Mouse (Mus musculus) kidney, postnatal 25 days (tissue): ENCODE data around the gene Park7.

Experiments used
- DNase-seq, 2 experiments: peaks; one replicate each; pipeline ENCODE4 v3.0.0; 2021; ENCODE audit warnings: mixed read lengths in 2 of 2

Gene Park7

GRCm38 (mm10) chr4:150914290-150914733, at the start of gene Park7, which contains the start of gene Tnfrsf9:
Gene Park7, minus strand, starts transcription at chr4:150914437.
Gene Tnfrsf9, plus strand, starts transcription at chr4:150914562.
- DNase-seq: peak; percentile 98 to 100

DNA sequence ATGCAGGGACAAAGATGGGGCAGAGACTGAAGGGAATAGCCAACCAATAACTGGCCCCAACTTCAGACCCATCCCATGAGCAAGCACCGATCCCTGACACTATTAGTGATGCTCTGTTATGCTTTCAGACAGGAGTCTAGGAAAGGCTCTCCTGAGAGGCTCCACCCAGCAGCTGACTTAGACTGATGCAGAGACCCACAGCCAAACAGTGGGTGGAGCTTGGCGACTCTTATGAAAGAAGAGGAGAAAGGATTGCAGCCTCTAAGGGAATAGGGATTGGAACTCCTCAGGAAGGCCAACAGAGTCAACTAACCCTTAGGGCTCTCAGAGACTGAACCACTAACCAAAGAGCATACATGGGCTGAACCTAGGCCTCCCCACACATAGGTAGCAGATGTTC, 49.5 kb upstream of the Park7 start:
- no peak for DNase-seq

DNA sequence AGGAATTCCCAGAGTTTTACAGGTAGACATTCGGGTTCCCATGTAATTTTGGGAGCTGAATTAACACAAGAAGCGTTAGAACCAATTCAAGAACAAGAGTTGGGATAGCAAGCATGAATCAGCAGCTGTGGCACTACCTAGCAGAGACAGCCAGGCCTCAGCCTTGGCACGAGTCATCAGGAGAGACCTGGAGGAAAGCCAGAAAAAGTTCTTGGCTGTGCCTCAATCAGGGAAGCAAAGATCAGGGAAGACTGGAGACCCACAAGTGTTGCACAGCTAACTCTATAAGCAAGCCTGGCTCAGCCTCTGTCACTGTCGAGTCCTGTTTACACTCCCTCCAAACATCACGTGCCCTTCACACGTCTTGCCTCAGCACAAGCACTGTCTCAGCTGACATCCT, 48.0 kb upstream of the Park7 start:
- DNase-seq: peak; percentile 64 to 78

- peak; percentile 40 to 57 for DNase-seq
Observed at GRCm38 (mm10) chr4:150958536-150958935, 44.3 kb upstream of the Park7 start.

GRCm38 (mm10) chr4:150957106-150957458, 42.8 kb upstream of the Park7 start:
- DNase-seq: no peak

GRCm38 (mm10) chr4:150956369-150957105, 42.3 kb upstream of the Park7 start:
- peak in 1 of 2 experiments; percentile 26 for DNase-seq

- no peak for DNase-seq
Observed at GRCm38 (mm10) chr4:150950972-150951371, 36.7 kb upstream of the Park7 start.

DNA sequence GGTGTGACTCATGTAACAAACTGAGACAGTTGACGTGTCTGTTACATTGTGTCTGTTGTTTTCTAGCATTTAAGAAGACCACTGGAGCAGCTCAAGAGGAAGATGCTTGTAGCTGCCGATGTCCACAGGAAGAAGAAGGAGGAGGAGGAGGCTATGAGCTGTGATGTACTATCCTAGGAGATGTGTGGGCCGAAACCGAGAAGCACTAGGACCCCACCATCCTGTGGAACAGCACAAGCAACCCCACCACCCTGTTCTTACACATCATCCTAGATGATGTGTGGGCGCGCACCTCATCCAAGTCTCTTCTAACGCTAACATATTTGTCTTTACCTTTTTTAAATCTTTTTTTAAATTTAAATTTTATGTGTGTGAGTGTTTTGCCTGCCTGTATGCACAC, 30.5 kb upstream of the Park7 start:
- DNase-seq: no peak

GRCm38 (mm10) chr4:150939991-150940651, 25.9 kb upstream of the Park7 start:
- DNase-seq: no peak

DNA sequence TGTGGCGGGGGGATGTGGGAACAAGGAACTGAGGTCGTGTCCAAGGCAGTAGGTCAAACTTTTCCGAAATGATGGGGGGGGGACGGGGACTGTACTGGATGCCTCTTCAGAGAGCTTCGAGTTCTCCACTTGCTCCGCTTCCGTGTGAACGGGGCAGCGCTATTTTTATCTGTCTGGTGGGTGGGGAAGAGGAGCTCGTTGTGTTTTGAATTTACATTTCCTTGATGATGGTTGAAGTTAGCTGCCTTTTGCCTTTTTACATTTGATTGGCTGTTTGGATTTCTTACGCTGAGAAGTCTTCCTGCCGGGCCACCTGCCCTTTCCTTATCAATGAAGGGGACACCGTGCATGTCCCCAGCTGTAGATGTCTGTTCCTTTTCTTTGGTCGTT, 23.8 kb upstream of the Park7 start:
- DNase-seq: no peak

DNA sequence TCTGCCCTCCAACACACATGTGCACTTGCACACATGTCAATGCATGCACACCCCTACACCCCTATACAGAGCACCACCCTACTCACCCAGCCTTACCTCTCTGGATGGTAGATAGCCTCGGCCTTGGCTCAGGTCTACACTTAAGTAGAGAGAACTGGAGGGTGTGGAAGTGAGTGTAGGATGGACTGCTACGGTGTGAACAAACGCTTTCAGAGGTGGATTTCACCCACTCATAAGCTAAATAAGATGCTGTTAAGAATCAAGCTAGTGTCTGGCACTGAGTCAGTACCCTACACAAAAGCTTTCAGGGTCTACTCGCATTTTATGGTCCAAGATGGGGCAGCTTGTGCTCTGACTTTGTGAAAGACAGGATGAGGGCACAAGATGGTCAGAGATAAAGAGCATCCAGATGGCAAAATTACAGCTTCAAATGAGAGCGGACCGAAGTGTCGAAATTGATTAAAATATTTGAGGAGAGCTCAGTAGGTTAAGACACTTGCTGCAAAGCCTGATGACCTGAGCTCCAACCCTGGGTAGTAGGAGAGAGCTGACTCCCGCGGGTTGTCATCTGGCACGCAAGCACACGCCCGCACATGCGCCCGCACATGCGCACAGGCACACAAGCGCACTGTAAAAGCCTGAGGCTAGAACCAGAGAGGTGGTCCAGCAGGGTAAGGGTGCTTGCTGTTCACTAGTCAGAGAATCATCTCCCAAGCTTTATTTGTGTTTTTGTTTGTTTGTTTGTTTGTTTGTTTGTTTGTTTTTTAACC, 23.2 kb upstream of the Park7 start:
- DNase-seq: peak; percentile 22 to 44

DNA sequence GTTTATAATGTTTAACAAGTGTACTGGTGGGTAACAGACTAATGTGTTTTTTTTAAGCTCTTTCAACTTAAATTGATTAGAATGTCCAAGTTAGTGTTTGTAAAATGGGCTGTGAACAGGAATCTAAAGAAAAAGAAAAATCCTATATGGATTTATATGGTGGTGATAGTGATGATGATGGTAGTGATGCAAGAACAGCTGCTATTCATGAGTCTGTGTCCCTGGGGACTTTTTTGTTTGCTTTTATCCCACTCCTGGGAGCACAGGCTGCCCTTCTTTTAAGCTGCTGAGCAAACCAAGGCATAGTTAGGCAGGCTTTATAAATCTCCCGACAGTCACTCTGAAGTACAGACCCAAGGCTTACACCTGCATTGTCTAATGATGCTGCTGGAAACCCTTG, 19.3 kb upstream of the Park7 start:
- DNase-seq: no peak

GRCm38 (mm10) chr4:150927789-150928188, 13.6 kb upstream of the Park7 start:
- no peak for DNase-seq

DNA sequence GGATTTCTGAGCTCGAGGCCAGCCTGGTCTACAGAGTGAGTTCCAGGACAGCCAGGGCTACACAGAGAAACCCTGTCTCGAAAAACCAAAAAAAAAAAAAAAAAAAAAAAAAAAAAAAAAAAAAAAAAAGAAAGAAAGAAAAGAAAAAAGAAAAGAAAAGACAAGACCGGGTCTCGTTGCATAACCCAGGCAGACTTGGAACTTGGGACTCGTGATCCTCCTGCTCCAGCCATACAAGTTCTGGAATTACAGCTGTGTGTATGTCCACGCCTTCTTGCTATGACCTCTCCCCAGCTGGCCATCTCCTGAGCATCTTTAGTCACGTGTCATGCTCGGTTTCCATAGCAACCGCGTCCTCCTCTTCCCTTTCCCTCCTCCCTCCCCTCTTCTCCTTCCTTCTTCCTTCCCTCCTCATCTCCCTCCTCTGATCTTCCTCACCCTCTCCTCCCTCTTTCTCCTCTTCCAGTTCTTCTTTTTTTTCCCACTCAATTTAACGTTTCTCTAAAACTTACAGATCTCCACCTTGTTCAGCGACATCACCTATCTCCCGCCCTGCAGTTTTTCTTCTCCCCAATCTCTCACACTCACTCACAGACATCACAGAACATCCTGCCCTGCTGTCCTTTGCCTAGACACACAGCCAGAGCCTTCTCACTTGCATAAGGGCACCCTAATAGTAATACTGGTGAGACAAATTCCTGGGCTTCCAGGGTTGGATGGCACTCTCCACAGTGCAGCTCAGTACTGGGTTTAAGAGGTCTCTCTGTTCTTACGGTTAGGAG, 12.9 kb upstream of the Park7 start:
- DNase-seq: no peak

- DNase-seq: no peak
Observed at GRCm38 (mm10) chr4:150925923-150926322, 11.7 kb upstream of the Park7 start.

DNA sequence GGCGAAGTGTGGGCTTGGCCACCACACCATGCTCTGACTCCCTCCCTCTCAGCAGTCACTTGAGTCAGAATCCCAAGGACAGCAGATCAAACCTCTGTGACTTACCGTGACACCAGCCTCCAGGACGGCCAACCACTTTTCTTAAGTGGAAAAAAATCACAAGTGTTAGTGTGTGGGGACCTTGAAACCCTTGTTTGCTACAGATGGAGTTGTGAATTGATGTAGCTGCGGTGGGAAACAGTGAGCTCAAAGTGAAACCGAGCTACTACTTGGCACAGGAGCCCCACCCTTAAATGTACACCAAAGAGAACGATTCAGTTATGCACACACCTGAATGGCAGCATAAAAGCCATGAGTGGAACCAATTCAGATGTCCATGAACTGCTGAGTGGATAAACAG, 10.7 kb upstream of the Park7 start:
- DNase-seq: no peak

DNA sequence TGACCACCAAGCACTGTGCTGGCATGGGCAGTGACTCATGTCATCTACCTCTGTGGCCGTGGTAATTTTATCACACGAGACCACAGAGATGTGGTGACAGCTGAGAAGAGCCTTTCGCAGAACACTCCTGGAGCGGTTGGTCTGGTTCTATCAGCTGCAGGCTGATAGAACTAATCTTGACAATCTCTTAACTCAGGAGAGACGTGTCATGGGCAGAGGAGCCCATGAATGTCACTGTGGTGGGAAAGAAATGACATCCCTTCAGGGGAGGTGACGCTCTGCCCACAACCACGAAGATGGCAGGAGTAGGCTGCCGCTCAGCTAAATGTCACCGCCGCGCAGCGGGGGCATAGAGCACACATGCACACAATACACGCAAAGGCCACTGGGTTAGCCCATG, 10.1 kb upstream of the Park7 start:
- DNase-seq: no peak

DNA sequence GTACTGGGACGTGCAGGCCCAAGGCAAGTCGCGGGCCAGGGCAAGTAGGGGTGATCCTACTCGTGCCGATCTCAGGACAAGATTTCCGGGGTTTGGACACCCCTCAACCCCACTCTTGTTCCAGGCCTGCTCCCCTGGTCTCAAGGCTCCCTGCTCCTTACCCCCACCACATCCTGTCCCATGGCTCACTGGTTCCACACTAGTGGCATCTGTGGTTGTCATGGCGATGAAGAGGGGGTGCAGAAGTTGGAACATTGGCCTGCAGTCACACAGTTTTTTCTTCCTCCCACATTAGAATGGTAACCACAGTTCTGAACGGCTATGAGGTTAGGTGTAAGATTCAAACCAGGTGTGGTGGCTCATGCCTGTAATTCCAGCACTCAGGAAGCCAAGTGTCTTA, 7.0 kb upstream of the Park7 start:
- DNase-seq: no peak

DNA sequence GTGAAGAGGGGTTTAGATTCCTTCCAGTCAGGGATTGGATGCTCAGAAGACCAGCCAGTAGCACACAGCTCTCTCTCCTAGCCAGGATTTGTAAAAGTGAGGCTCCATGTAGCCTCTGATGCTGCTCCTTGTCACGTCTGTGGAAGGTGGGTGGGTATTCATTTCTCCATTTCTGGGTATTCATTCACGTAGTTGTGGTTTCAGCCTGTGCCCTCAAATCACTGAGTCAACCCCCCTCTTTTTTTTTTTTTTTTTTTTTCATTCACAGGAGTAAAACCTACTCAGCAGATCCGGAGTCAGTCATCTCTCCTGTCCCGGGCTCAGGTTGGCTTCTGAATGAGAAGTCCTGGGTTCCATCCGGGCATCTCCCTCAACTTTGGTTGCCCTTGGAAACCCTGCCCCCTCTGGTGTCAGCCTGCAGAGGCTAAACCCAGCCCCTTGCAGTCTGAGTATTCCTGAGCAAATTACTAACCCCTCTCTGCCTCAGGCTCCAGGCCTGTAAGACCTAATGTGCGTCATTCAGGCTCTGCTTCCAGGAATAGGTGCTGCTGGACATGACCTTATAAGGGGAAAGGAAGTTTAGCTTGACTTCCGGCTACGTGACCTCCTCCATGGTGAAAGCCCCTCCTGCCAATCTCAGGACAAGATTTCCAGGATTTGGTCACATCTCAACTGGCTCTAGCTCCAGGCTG, 3.2 kb upstream of the Park7 start:
- DNase-seq: no peak

GRCm38 (mm10) chr4:150915181-150915906, 1.1 kb upstream of the Park7 start:
- DNase-seq: peak in 1 of 2 experiments; percentile 34

- no peak for DNase-seq
Observed at GRCm38 (mm10) chr4:150913743-150914142, 494 bp downstream of the Park7 start.
